Mouse (Mus musculus) small intestine, adult 2 months (tissue): Measurements from ENCODE around the gene Sec22b.

Source experiments
- CTCF ChIP-seq: fragments of 200-500 bp; IDR thresholded peaks from 2 replicates; pipeline ENCODE4 v1.5.1; 2012; ENCODE audit warnings: low read depth, mild to moderate bottlenecking, control low read depth, inconsistent platforms, low read length, moderate library complexity, mixed read lengths; ENCODE audit not compliant: insufficient replicate concordance, insufficient read length; ENCODE audit errors: extremely low read depth
- POLR2A ChIP-seq: fragments of 200-500 bp; IDR thresholded peaks from 2 replicates; pipeline ENCODE4 v1.6.1; 2012; ENCODE audit warnings: low read depth, mild to moderate bottlenecking, control low read depth, inconsistent platforms, low read length, moderate library complexity

GRCm38 (mm10) chr3:97874777-97875176, 26.2 kb upstream of the Sec22b start:
- TF ChIP-seq POLR2A: no peak
- TF ChIP-seq CTCF: no peak
